Mouse (Mus musculus): ENCODE data around the gene Vmac.

- TF ChIP-seq CTCF (IDR thresholded peaks at IDR 0.05; ENCODE audit: control insufficient read depth, insufficient read depth, insufficient read length) (no peak), MYOD1 (IDR thresholded peaks at IDR 0.05; ENCODE audit: control insufficient read depth, insufficient read length, low read depth) (no peak)
Observed at GRCm38 (mm10) chr17:56669766-56670165, 48.1 kb downstream of the Vmac start.
